In the genomic region with DNA sequence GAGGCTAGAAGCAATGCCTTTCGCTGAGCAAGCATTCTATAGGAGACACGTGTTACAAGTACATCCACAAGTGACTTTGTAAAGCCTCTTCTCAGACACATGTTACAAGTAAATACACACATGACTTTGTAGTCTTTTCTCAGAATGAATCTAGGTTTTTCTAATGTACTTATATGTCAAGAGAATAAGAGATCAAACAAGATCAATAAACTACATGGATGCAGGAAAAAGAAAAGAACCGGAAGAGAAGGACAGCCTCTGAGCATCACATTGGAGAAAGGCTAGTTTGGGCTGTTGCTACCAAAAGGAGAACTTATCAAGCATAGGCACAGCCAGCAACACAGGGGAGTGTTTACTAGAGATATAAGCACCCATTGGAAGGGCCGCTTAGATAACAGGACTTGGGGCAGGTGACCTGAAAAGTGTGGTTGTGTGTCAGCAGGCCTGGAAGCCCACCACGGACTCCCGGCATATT, we compare ENCODE assay signal across 17 mouse cellular contexts. TPM values are rescaled to one million over a fixed set of nuclear protein-coding genes. Genes with fewer than 3 reads are reported as not detected.
DNase-seq lines count a peak whose midpoint lies in the region; ATAC-seq lines count a peak whose summit lies in the region.
"Had no signal": no experiment of that assay in that cellular context is flagged by ENCODE, and none has a peak within 500 bp of the region (broad histone marks: within the 10 kb centered on the region; RNA-seq: fewer than 3 reads in every experiment).

No protein-coding gene starts in this region.

- no peaks in the 10 kb centered on the region for H3K36me3 ChIP-seq in midbrain, embryonic 11.5 days (ENCODE audit: control insufficient read depth, insufficient read depth, low read length)
- no peaks in the 10 kb centered on the region for H3K36me3 ChIP-seq in midbrain, embryonic 16.5 days (ENCODE audit: control insufficient read depth, insufficient read depth, low read length)
- no peaks in the 10 kb centered on the region for H3K36me3 ChIP-seq in liver, embryonic 12.5 days
- H3K36me3 ChIP-seq in stomach, embryonic 15.5 days = no peaks in the 10 kb centered on the region
- H3K36me3 ChIP-seq in embryonic facial prominence, embryonic 10.5 days (replicated peaks) = no peaks in the 10 kb centered on the region
- H3K36me3 ChIP-seq: embryonic facial prominence, embryonic 15.5 days had no signal

- no peaks in the 10 kb centered on the region for H3K9me3 ChIP-seq in midbrain, embryonic 11.5 days (ENCODE audit: control insufficient read depth, low read length)
- no peaks in the 10 kb centered on the region for H3K9me3 ChIP-seq in midbrain, embryonic 16.5 days (replicated peaks; ENCODE audit: control insufficient read depth, low read length, poor library complexity, severe bottlenecking)
- H3K9me3 ChIP-seq in liver, embryonic 12.5 days (replicated peaks) = no peaks in the 10 kb centered on the region
- H3K9me3 ChIP-seq in stomach, embryonic 15.5 days = no peaks in the 10 kb centered on the region
- H3K9me3 ChIP-seq in embryonic facial prominence, embryonic 10.5 days = no peaks in the 10 kb centered on the region
- H3K9me3 ChIP-seq: embryonic facial prominence, embryonic 15.5 days; megakaryocyte, embryonic 14.5 days had no signal

- H3K9ac ChIP-seq in midbrain, embryonic 11.5 days (ENCODE audit: low read length) = no peak overlapping the region
- no peak overlapping the region for H3K9ac ChIP-seq in midbrain, embryonic 16.5 days (ENCODE audit: low read depth, low read length)
- peak overlapping the region; percentile 71 for H3K9ac ChIP-seq in liver, embryonic 12.5 days
- H3K9ac ChIP-seq in stomach, embryonic 15.5 days = no peak overlapping the region
- H3K9ac ChIP-seq: embryonic facial prominence, embryonic 15.5 days had no signal

- DNase-seq in midbrain, embryonic 11.5 days (ENCODE audit: low spot score, missing footprints) = peak; percentile 49
- DNase-seq in c-Kit-positive CD71-positive TER-119-positive erythroid progenitor cells, embryonic 14.5 days (ENCODE audit: low spot score) = peak; percentile 88
- no peak for DNase-seq in adrenal gland, adult 8-10 months
- DNase-seq in embryonic facial prominence, embryonic 10.5 days (ENCODE audit: low spot score) = no peak
- DNase-seq: gastrocnemius, postnatal 25 days; kidney, postnatal 10 days; lung, adult 2 months; right cerebral cortex, adult 18-20 months; thymus, postnatal 14 days had no signal

- H3K4me1 ChIP-seq in midbrain, embryonic 11.5 days (ENCODE audit: control insufficient read depth, insufficient read depth, low read length) = no peaks in the 10 kb centered on the region
- H3K4me1 ChIP-seq in midbrain, embryonic 16.5 days (ENCODE audit: control insufficient read depth, insufficient read depth, low read length) = no peaks in the 10 kb centered on the region
- H3K4me1 ChIP-seq in liver, embryonic 12.5 days = peaks cover 83% of the 10 kb centered on the region
- no peaks in the 10 kb centered on the region for H3K4me1 ChIP-seq in stomach, embryonic 15.5 days
- H3K4me1 ChIP-seq in embryonic facial prominence, embryonic 10.5 days = peaks cover 4% of the 10 kb centered on the region; the same call in 1 of the 2 replicates
- H3K4me1 ChIP-seq: embryonic facial prominence, embryonic 15.5 days had no signal

- 79% methylated on average over 6 of the region's 6 CpGs for WGBS in midbrain, embryonic 11.5 days
- WGBS in midbrain, embryonic 16.5 days = 83% methylated on average over 6 of the region's 6 CpGs
- WGBS in liver, embryonic 12.5 days (ENCODE audit: insufficient replicate concordance) = 19% methylated on average over 6 of the region's 6 CpGs
- 70% methylated on average over 6 of the region's 6 CpGs for WGBS in stomach, embryonic 15.5 days
- 77% methylated on average over 6 of the region's 6 CpGs for WGBS in embryonic facial prominence, embryonic 10.5 days

- no peaks in the 10 kb centered on the region for H3K27me3 ChIP-seq in midbrain, embryonic 11.5 days (ENCODE audit: control insufficient read depth, insufficient read depth, low read length)
- no peaks in the 10 kb centered on the region for H3K27me3 ChIP-seq in midbrain, embryonic 16.5 days (ENCODE audit: control insufficient read depth, insufficient read depth, low read depth, low read length)
- no peaks in the 10 kb centered on the region for H3K27me3 ChIP-seq in liver, embryonic 12.5 days (replicated peaks)
- H3K27me3 ChIP-seq in stomach, embryonic 15.5 days (replicated peaks) = no peaks in the 10 kb centered on the region
- H3K27me3 ChIP-seq in embryonic facial prominence, embryonic 10.5 days (replicated peaks; ENCODE audit: low read depth, poor library complexity, severe bottlenecking) = no peaks in the 10 kb centered on the region
- H3K27me3 ChIP-seq: embryonic facial prominence, embryonic 15.5 days; megakaryocyte, embryonic 14.5 days had no signal

- H3K4me3 ChIP-seq in midbrain, embryonic 11.5 days (ENCODE audit: low read depth, low read length) = no peak overlapping the region
- H3K4me3 ChIP-seq in midbrain, embryonic 16.5 days (ENCODE audit: low read depth, low read length) = no peak overlapping the region
- H3K4me3 ChIP-seq in liver, embryonic 12.5 days = peak overlapping the region; percentile 28; the same call in 1 of the 2 replicates
- no peak overlapping the region for H3K4me3 ChIP-seq in stomach, embryonic 15.5 days (replicated peaks)
- no peak overlapping the region for H3K4me3 ChIP-seq in embryonic facial prominence, embryonic 10.5 days
- H3K4me3 ChIP-seq: embryonic facial prominence, embryonic 15.5 days; megakaryocyte, embryonic 14.5 days had no signal

- no peak overlapping the region for H3K27ac ChIP-seq in midbrain, embryonic 11.5 days (ENCODE audit: low read depth, low read length)
- no peak overlapping the region for H3K27ac ChIP-seq in midbrain, embryonic 16.5 days (ENCODE audit: low read length)
- H3K27ac ChIP-seq in liver, embryonic 12.5 days = peak overlapping the region; percentile 99
- no peak overlapping the region for H3K27ac ChIP-seq in stomach, embryonic 15.5 days
- H3K27ac ChIP-seq in embryonic facial prominence, embryonic 10.5 days (replicated peaks) = no peak overlapping the region
- H3K27ac ChIP-seq: embryonic facial prominence, embryonic 15.5 days; hindbrain, postnatal 0 days had no signal

- no peak overlapping the region for H3K4me2 ChIP-seq in midbrain, embryonic 11.5 days
- H3K4me2 ChIP-seq in midbrain, embryonic 16.5 days (ENCODE audit: low read length) = no peak overlapping the region
- H3K4me2 ChIP-seq in liver, embryonic 12.5 days = peak overlapping the region; percentile 55
- H3K4me2 ChIP-seq in stomach, embryonic 15.5 days = no peak overlapping the region
- H3K4me2 ChIP-seq: embryonic facial prominence, embryonic 15.5 days had no signal

- no peak for ATAC-seq in midbrain, embryonic 11.5 days (ENCODE audit: low FRiP score)
- ATAC-seq in midbrain, embryonic 16.5 days = no peak
- ATAC-seq in liver, embryonic 12.5 days = peak; percentile 86
- peak; percentile 87 for ATAC-seq in stomach, embryonic 15.5 days (ENCODE audit: insufficient read depth, low FRiP score, low read depth)
- ATAC-seq: CD4-positive, CD25-positive, alpha-beta regulatory T cell, adult 4 months; hindbrain, postnatal 0 days had no signal

RNA-seq across cellular contexts. Expression of a gene that starts 7.3 kb away (rescaled TPM):
- 108 and 118 TPM in 2 replicates for polyA plus RNA-seq in midbrain, embryonic 11.5 days (2014; fragmentation: Nextera tagmentation; extraction: Ambion mirVana)
- 19.4 and 22.0 TPM in 2 replicates for polyA plus RNA-seq in midbrain, embryonic 16.5 days (2015; fragmentation: Nextera tagmentation; extraction: Ambion mirVana)
- 2,168 and 2,210 TPM in 2 replicates for polyA plus RNA-seq in liver, embryonic 12.5 days (2016; fragmentation: Nextera tagmentation; extraction: Ambion mirVana)
- polyA plus RNA-seq in stomach, embryonic 15.5 days (2015; fragmentation: Nextera tagmentation; extraction: Ambion mirVana) = 145 and 287 TPM in 2 replicates
- 10 to 100 TPM; 35.8 to 53.9 (median 43.2) TPM for total RNA-seq in adrenal gland, adult 8-10 months (2022)
- 72.8 and 77.4 TPM in 2 replicates for polyA plus RNA-seq in embryonic facial prominence, embryonic 10.5 days (2016; fragmentation: Nextera tagmentation; extraction: Ambion mirVana)

RNA-seq across cellular contexts. Expression of a gene that starts 15.5 kb away (rescaled TPM):
- 3.5 and 3.9 TPM in 2 replicates for polyA plus RNA-seq in midbrain, embryonic 11.5 days (2014; fragmentation: Nextera tagmentation; extraction: Ambion mirVana)
- 1.8 and 3.6 TPM in 2 replicates for polyA plus RNA-seq in midbrain, embryonic 16.5 days (2015; fragmentation: Nextera tagmentation; extraction: Ambion mirVana)
- 8.2 and 8.5 TPM in 2 replicates for polyA plus RNA-seq in liver, embryonic 12.5 days (2016; fragmentation: Nextera tagmentation; extraction: Ambion mirVana)
- polyA plus RNA-seq in stomach, embryonic 15.5 days (2015; fragmentation: Nextera tagmentation; extraction: Ambion mirVana) = 9.5 and 18.3 TPM in 2 replicates
- 1,000 to 10,000 TPM in 2 of 4 experiments, 100 to 1,000 TPM in 2; 711 to 1,802 (median 1,071) TPM for total RNA-seq in adrenal gland, adult 8-10 months (2022)
- 1.7 and 2.0 TPM in 2 replicates for polyA plus RNA-seq in embryonic facial prominence, embryonic 10.5 days (2016; fragmentation: Nextera tagmentation; extraction: Ambion mirVana)
- total RNA-seq: neutrophil, adult 5-6 weeks had no signal
- polyA plus RNA-seq: CD4-positive, CD25-positive, alpha-beta regulatory T cell, adult 4 months had no signal

Comparison
In these comparisons a context has a peak if more than half of its experiments do, and no peak if none do; other contexts are left out.
1. ATAC-seq: peak in liver, embryonic 12.5 days (single experiment) and stomach, embryonic 15.5 days (single experiment); none in midbrain, embryonic 11.5 days (single experiment) and midbrain, embryonic 16.5 days (single experiment).
2. DNase-seq: peak in midbrain, embryonic 11.5 days (single experiment) and c-Kit-positive CD71-positive TER-119-positive erythroid progenitor cells, embryonic 14.5 days (single experiment); none in adrenal gland, adult 8-10 months (single experiment) and embryonic facial prominence, embryonic 10.5 days (single experiment).